Mouse (Mus musculus) mouse embryonic stem cell (cell line): ENCODE measurements around the gene Arhgap9.
"Not testable (repeated sequence)": the region's sequence is repeated elsewhere in the genome, so short reads cannot be mapped to it uniquely, and the experiment has no call there.

Experiments used
- in situ Hi-C, 2 experiments: fragments of 300-500 bp; cut with MboI; formaldehyde crosslinking; loops; 1 replicate in 1 of 2; 3 replicates in 1 of 2; pipeline ENCODE4 v1.14.3; 2019 to 2020; ENCODE audit warnings: low sequenced_read_pairs in 2 of 2, low pct_unique_long_range_greater_than_20kb in 1 of 2, mixed read lengths in 1 of 2; ENCODE audit not compliant: unreplicated experiment in 1 of 2

Arhgap9 gene

DNA sequence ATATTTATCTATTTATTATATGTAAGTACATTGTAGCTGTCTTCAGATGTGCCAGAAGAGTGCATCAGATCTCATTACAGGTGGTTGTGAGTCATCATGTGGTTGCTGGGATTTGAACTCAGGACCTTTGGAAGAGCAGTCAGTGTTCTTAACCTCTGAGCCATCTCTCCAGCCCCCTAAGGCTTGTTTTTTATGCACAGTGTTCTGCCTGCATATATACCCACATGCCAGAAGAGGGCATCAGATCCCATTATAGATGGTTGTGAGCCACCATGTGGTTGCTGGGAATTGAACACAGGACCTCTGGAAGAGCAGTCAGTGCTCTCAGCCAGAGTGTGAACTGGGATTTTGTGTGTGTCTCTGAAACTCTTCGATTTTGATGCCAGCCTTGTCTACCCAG lies 6.8 kb upstream of the Arhgap9 start:
- in situ Hi-C loops: not testable (repeated sequence)

DNA sequence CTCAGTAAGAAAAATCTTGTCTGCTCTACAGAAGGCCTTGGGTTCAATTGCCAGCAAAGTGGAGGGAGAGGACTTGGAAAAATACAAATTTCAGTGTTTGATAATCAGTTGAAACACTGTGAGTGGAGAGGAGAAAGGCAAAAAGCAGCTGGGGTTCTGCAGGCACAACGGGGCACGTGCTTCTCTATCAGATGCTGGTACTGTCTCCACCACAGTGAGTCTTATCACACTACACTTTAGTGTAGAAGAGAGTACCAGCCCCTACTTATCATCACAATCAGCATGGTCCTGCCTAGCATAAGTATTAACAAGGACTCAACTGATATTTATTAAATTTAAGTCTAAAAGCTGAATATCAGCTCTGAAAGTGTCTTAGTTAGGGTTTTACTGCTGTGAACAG lies 4.5 kb upstream of the Arhgap9 start:
- in situ Hi-C loops: no loop called here

DNA sequence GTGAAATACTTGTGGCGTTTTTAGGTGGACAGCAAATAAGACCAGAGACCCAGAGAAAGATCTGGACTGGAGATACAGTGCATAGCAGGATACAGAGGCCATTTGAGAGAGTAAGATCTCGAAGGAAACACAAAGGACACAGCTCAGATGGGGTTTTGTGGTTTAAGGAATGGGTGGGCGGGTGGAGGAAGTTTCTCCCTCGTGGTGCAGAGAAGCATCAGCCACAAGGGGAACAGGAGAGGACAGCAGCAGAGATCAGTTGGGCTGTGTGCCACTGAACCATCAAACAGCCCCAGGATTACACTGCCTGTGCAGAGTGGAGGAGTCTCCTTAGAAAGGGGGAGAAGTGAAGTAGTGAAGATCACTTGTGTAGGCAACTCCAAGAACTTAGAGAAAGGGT lies 3.8 kb upstream of the Arhgap9 start:
- in situ Hi-C loops: no loop called here

DNA sequence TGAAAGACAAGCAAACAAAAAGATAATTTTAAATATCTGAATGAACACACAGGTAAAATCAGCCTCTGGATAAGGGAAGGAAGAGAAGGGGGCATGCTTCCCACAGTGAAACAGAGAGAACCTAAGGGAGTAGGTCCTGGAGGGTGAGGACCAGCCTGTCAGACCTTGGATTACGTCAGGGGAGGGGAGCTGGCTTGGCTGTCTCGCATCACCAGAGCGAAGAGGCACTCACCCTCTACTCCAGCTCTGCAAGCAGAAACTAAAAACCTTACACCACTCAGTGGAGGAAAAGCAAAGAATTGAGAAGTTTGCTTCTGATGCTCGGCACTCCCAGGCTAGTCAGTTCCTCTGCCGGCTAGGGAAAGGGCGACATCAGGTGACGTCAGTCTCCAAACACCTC lies 1.8 kb upstream of the Arhgap9 start:
- in situ Hi-C loops: no loop called here

DNA sequence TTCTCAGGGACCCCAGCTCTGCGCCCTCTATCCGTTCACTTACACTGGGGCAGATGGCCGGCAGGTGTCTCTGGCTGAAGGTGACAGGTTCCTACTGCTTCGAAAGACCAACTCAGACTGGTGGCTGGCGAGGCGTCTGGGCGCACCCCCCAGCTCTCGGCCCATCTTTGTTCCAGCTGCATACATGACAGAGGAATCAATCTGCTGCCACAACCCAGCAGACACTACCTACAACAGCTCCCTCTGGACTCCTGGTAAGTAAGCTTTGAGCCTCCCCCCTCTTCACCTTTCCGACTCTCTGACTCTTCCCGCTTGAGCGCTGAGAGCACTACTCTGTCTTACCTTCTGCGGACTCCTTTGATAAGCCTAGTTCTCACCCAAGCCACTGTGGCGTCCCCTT lies 414 bp downstream of the Arhgap9 start:
- in situ Hi-C loops: no loop called here

DNA sequence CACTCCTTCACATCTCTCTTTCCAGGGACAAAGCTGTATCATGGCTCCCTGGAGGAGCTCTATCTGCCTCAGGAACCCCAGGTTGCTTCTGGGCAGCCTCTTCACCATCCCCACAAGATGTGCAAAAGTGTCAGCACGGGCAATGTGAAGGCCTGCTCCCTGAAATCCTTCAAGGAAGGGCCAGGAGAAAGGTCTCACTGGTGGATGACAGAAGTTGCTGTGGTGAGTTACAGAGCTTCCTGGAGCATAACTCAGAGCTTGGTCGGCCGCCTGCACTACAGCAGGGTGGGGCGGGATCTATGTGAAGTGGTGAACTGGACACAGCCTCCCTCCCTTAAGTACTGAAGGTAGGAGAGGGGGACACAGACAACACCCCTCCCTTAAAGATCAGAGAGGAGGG lies 905 bp downstream of the Arhgap9 start:
- in situ Hi-C loops: no loop called here

DNA sequence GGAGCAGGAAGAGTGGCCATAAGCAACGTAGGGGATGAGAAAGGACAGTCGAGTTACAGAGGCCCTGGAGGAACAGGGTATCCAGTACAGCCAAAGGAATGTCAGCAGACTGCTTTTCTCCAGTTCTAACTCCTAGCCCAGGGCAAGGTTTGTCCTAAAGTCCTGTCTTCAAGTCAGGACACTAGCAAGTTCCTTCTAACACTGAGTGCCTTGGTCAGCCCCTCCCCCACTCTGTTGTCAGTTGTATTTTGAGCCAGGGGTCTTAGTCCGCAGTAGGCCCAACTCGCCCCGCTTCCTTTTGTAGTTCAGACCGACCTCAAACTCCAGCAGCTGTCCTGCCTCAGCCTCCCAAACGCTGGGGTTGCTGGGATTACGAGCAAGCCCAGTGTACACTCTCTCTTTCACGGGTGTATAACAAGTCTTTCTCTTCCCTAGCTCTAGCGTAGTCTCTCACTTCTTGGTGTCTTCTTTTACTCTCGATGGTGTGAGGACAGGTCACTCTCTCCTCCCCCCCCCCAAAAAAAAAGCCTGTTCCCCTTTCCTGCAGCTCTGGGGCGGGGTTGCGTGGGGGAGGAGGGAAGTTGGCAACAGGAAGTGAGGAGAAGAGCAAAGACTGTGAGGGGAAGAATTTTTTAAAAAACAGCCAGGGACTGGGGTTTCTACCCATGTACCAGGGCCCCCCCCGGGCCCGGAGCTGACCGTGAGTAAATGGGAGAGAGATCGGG lies 1.5 kb downstream of the Arhgap9 start:
- in situ Hi-C loops: no loop called here

DNA sequence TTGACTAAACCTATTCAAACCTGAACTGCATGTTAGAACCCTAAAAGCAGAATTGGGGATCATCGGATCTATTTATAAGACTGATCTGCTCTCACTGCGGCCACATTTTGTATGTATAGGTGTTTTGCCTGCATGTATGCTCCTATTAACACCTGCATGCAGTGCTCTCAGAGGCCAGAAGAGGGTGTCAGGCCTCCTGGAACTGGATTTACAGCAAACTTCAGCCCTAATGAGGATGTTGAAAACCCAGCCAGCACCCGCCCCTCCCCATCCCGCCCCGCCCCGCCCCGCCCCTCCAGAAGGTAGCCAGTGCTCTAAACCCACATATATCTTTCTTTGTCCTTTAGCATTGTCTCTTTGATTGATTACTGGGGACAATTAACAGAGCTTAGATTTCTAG lies 2.7 kb downstream of the Arhgap9 start:
- in situ Hi-C loops: no loop called here

DNA sequence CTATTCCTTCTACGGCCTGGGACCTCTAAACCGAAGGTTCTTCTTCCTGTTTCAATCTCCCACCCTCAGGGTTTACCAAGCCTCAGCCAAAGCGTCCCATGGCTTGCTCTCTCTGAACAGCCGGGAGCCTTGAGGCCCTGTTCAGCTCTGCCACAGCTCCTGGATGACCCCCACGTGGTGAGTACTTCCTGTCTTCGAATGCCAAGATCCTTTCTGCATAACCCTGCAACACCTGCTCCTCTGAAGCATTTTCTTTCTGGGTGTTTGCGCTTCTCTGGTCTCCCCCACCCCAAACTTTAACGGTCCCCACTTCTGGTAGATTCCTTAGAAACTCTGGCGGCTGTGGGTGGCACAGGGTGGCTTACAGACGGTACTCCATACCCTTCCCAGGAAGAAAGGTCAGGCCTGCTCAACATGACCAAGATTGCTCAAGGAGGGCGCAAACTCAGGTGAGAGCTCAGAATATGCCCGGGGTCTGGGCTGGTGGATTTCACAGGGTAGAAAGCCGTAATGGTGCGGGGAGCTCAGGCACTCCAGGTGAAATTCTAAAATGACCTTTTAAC lies 3.8 kb downstream of the Arhgap9 start:
- in situ Hi-C loops: no loop called here

DNA sequence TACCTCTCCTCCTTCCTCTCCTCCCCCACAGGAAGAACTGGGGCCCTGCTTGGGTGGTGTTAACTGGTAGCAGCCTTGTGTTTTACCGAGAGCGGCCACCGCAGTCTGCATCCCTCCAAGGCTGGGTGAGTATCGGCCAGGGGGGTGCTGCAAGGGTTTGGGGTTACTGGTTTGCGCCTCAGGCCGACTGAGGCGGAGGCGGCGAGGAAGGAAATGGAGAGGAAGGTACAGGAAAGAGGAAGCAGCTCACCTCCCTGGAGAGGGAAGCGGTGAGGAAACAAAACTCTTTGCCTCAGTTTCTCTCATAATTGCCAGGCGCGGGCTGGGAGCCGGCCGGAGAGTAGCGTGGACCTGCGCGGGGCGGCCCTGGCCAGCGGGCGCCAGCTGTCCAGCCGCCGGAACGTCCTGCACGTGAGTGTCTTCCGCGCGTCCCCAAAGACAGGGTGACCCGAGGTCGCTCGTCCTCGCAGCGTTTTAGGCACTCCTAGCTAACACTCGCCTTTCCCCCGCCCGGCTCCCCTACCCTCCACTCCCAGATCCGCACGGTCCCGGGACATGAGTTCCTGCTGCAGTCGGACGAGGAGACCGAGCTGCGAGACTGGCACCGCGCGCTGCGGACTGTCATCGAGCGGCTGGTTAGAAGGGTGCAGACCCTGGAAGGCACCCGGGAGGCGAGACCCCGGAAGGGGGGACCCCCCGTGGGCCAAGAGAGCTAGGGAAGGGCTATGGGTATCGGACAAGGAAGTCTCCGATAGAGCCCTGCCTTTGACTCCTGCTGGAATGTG lies 4.4 kb downstream of the Arhgap9 start:
- in situ Hi-C loops: no loop called here

DNA sequence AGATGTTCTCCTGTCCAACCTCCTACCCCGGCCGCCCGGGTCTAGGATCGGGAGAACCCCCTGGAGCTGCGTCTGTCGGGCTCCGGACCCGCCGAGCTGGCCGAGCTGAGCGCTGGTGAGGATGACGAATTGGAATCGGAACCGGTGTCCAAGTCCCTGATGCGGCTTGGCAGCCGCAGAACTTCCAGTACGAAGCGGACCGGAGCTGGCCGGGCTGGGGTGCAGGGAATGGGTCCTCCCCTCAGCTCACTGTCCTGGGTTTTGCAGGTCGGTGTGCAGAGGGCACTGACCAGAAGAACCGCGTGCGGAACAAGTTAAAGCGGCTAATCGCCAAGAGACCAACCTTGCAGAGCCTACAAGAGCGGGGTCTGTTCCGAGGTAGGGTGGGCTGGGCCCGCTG lies 5.1 kb downstream of the Arhgap9 start:
- in situ Hi-C loops: no loop called here

DNA sequence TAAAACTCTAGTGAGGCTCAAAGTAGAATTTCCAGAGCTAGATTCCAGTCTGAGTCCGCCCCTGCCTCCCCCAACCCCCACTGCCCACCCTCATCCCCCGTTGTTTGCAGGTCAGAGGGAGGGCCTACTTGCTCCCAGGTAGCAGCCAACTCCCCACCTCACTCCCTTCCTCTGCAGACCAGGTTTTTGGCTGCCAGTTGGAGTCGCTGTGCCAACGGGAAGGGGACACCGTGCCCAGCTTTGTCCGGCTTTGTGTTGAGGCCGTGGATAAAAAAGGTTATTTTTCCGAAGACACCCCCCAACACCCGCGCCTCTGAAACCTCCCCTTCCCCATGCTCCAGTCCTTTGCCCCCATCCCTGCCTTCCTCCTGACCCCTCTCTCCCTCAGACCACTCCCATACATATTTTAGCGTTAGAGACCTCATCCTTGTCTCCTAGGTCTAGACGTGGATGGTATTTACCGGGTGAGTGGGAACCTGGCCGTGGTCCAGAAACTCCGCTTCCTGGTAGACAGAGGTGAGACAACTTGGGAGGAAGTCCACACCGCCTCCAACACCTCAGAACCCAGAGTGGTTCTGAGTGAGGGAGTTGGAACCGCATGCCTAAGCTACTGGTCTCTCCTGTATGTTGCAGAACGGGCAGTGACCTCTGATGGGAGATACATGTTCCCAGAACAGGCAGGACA lies 5.8 kb downstream of the Arhgap9 start:
- in situ Hi-C loops: no loop called here

DNA sequence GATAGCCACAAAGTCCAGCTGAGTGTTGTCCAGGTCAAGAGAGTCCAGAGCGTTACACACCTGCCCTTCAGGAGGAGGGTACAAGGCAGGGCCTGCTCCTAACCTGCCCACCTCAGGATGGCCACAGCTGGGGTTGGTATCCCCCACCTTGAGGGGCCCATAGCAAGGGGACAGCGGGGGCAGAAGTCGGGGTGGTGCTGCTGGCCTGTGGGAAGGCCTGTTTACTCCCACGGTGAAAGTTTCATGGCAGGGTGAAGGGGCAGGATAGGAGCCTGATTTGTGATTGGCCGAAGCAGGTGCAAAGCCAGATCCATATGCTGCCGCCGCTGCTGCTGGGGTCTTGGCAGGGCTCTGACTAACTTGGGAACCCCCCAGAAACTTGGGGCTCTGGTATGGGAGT lies 8.4 kb downstream of the Arhgap9 start:
- in situ Hi-C loops: loop anchor here in 1 of 2 experiments (5.0 to 10.0 kb wide), 2 partner anchors 158 to 205 kb away; partner anchors contain the start of gene Os9

DNA sequence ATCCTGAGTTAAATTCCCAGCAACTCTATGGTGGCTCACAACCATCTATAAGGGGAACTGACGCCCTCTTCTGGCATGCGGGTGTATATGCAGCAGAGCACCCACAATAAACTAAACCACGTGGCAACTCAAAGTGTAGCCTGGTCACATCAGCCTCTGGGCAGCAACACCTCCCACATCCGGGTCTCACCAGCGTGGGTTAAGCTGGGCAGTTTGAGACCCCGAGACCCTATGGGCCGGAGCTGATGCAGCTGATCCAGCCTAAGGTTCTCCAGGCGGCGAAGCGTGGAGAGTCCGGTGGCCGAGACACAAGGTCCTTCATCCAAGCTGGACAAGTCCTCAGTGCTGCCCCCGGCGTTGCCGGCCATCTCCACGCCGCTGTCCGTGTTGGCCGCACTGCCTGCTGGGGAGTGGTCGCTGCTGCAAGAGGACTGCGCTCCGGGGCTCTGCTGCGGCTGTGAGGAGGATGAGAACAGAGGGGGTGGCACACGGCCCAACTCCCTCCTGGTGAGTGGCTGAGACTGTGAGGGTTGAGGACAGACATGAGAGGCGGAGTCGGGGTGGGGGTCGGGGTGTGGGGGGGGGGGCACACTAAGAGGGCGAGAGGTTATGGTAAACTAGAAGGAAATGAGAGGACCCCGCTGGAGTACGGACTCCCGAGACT lies 10.6 kb downstream of the Arhgap9 start:
- in situ Hi-C loops: loop anchor here in 1 of 2 experiments (5.0 to 10.0 kb wide), 2 partner anchors 160 to 208 kb away; partner anchors contain the start of gene Os9

DNA sequence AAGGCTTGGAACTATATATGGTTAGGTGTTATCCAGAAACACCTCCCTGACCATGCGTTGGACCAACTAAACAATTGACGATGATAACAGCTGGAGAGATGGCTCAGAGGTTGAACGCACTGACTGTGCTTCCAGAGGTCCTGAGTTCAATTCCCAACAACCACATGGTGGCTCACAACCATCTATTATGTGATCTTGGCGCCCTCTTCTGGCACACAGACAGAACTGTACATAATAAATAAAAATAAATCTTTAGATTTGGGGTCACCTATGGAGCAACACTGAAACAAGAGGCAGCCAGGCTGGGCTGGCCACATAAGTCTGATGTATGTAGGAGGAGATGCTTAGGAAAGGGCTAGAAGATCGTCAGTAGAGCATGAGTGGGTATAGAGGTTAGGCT lies 11.4 kb downstream of the Arhgap9 start:
- in situ Hi-C loops: loop anchor here in 1 of 2 experiments (5.0 to 10.0 kb wide), 2 partner anchors 161 to 208 kb away; partner anchors contain the start of gene Os9

DNA sequence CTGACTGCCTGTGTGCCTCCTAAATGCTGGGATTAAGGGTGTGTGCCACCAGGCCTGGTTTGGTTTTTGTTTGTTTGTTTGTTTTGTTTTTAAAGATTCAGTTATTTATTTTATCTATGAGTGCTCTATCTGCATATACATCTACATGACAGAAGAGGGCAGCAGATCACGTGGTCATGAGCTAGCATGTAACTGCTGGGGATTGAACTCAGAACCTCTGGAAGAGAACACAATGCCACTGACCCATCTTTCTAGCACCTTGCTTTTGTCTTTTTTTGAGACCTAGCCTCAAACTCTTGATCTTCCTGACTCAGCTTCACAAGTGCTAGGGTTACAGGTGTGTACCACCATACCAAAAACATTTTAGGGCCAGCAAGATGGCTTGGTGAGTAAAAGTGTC lies 13.5 kb downstream of the Arhgap9 start:
- in situ Hi-C loops: loop anchor here (5.0 to 10.0 kb wide), 2 partner anchors 158 to 210 kb away; partner anchors contain the start of gene Os9 (in 1 of the 2)

DNA sequence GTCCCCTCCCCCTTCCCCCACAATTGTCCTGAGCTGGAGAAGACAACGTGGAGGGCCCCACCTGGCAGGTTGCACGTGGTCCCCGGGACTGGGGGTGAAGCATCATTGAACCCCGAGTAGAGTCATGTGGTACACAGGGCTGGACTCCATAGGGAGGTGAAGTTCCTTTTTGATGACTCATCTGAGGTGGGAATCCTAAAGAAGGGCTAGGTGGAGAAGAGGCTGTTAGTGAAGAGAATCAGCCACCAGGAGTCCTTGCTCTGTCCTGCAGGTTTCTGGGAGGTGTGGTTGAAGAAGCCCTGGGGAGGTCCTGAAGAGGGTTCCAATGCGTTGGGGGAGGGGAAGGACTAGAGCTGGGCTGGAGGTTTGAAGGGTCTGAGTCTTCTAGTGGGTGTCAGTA lies 15.2 kb downstream of the Arhgap9 start:
- in situ Hi-C loops: loop anchor here (5.0 to 10.0 kb wide), 2 partner anchors 160 to 212 kb away; partner anchors contain the start of gene Os9 (in 1 of the 2)

DNA sequence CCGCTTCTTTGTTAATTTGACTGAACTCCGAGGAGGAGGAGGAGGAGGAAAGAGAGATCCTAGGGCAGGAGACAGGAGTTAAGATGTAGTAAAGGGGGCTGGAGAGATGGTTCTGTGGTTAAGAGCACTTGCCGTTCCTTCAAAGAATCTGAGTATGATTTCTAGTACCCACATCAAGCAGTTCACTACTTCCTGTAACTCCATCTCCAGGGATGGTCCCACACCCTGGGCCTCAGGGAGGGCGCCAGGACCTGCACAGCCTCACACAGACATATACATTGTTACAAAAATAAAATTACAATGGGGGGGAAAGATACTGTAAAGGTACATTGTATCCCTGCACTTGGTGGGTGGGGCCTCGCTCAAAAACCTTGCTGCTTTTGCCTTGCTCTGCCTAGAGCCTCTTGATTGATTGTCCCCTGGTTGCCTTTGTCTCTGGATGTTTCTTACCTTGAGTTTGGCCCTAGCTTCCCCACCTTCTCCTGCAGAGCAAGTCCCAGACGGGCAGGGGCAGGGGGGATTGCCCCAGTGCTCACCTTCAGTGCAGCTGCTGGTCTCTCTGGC lies 15.9 kb downstream of the Arhgap9 start:
- in situ Hi-C loops: loop anchor here (5.0 to 10.0 kb wide), 2 partner anchors 160 to 213 kb away; partner anchors contain the start of gene Os9 (in 1 of the 2)
